Mouse (Mus musculus) neural tube, embryonic 10.5 days (tissue): Measurements from ENCODE around the gene Mtr.

Experiments
- DNase-seq: peaks from one replicate; pipeline ENCODE4 v3.0.0-alpha.2; 2017; ENCODE audit warnings: low spot score; ENCODE audit errors: extremely low spot score

Mtr gene

GRCm38 (mm10) chr13:12243991-12244390 lies 13.9 kb downstream of the Mtr start:
- no peak for DNase-seq

DNA sequence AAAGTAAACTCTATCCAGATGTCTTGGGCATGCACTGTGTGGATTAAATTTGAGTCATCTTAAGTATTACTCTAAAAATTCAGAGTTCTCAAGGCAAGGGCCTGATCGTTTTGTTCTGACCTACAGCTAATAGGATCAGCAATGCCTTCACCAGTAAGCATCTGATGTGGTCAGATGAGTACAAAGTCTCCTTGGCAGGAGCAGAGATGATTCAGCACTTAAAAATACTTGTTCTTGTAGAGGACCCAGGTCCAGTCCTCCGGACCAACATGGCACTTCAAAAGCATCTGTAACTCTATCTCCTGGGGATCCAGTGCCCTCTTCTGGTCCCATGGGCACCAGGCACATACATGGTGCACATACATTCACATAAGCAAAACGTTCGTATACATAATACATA lies 25.8 kb downstream of the Mtr start:
- no peak for DNase-seq

DNA sequence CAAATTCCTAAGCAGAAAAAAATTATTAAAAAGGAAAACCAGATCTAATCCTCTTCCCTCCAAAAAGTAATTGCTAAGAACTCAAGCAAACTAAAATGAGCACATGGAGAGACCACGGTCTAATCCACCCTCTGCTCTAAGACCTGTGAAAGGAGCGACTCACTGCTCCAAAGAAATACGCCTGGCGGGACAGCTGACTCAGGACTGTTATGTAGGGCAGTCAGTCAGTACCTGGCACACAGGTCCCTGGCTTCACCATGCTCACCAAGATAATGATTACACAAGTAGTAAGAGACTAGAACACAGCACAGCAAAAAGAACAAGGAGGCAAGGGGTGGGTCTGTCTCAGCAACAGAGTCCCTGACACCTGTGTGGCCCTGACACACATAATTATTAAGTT lies 29.7 kb downstream of the Mtr start:
- DNase-seq, result no peak

GRCm38 (mm10) chr13:12227606-12228005 lies 30.3 kb downstream of the Mtr start:
- DNase-seq, result no peak

GRCm38 (mm10) chr13:12218603-12219002 lies 39.3 kb downstream of the Mtr start:
- DNase-seq, result no peak

GRCm38 (mm10) chr13:12214922-12215321 lies 43.0 kb downstream of the Mtr start:
- no peak for DNase-seq

- DNase-seq, result no peak
These were observed 46.9 kb downstream of the Mtr start for GRCm38 (mm10) chr13:12211058-12211457.

DNA sequence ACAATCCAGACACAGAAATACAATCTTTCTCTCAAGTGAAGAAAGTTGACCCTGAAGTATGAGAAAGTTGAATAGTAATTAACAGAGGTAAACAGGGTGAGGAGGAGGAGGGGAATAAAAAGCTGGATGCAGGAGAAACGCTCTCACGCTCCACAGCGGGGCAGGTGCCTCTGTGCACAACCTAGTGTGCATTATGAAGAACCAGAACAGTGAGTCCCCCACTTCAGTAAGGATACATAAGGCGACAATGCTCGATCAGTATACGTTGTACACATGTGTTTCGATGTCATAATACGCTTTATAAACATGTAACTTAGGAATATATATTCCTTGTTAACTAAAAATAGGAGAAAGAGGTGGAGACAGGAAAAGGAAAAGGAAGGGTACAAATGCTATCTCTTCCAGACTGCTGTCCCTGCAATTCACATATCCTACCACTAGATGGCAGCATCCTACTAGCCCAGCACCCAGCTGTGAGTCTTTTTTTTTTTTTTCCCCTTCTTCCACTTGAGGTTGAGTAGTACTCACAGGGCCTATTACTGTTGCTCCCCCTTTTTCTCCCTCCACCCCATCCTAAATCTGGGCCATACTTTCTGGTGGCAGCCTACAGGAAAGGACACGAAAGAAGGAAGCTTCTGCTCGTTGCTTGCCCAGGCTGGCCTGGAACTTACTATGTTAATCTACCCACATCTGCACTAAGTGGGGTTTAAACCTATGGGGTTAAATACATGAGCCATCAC lies 47.7 kb downstream of the Mtr start:
- DNase-seq, result peak; percentile 50

GRCm38 (mm10) chr13:12200372-12200771 lies 57.5 kb downstream of the Mtr start:
- DNase-seq, result no peak

- DNase-seq, result no peak
These were observed 59.4 kb downstream of the Mtr start for GRCm38 (mm10) chr13:12198486-12198885.

DNA sequence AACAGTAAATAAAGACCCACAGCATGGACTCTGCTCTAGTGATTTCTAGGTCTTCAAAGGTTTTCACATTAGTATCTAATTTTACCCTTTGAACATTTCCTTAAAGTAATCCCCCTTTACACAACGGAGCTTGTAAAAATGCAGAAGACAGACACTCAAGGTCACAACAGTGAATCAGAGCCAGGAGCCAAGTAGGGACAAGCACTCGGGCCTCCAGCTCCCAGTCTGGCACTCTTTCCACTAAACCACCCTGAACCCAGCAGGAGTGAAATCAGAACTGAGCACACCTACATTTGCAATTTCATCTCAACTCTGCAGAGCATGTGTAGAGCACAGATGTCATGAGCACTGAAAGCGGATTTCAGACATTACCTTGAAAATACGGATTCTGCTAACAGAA lies 61.1 kb downstream of the Mtr start:
- no peak for DNase-seq

- no peak for DNase-seq
These were observed 61.9 kb downstream of the Mtr start for GRCm38 (mm10) chr13:12196012-12196411.

GRCm38 (mm10) chr13:12194942-12195662 lies 62.8 kb downstream of the Mtr start:
- DNase-seq, result no peak

GRCm38 (mm10) chr13:12189219-12189618 lies 68.7 kb downstream of the Mtr start:
- no peak for DNase-seq

DNA sequence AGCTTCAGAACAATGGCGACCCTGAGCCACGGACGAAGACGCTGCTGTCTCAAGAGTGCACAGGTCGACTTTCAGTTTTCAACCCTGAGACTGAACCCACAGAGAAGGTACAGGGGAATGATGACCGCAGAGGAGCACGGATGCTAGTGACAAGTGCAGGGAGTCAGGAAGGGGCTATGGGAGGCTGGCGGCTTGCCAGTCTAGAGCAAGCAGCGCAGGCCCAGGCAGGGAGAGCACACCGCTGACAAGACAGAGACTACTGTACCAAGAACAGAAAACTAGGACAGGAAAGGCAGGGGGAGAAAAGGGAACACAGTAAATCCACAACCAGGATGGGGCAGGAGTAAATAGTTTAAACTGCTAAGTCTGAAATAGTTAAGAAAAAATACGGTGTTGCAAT lies 69.1 kb downstream of the Mtr start:
- DNase-seq, result no peak

DNA sequence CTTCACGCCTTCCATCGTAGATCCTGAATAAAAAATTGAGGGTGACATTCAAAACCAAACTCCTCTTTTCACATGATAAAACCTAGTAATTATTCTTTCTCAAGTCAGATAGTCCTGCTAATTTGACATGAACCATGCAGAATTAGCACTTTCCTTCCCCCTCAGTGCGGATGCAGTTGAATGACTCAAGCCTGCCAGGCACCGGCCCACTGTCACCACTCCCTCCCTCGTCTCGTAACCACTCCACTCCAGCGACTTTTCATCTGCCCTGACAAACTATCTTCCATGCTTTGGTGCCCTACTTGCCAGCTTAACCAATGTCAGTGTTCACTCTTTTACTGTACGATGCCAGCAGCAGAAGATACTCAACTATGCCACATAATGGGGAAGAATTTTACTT lies 78.4 kb downstream of the Mtr start:
- no peak for DNase-seq

DNA sequence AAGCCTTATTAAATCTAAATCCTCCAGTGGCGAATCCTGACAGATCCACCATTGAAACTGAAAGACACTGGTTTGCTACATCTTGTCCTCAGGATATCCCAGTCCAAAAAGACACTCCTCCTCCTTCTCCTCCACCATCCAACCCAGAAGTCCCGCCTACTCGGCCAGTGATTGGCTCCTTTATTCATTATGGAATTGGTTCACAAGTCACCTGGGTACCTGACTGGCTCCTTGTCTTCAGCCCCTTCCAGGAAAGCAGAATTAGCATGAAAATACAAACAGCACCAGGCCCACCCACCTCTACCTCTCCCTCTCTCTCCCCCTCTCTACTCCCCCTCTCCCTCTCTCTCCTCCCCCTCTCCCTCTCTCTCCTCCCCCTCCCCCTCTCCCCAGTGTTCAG lies 81.2 kb downstream of the Mtr start:
- DNase-seq, result no peak

DNA sequence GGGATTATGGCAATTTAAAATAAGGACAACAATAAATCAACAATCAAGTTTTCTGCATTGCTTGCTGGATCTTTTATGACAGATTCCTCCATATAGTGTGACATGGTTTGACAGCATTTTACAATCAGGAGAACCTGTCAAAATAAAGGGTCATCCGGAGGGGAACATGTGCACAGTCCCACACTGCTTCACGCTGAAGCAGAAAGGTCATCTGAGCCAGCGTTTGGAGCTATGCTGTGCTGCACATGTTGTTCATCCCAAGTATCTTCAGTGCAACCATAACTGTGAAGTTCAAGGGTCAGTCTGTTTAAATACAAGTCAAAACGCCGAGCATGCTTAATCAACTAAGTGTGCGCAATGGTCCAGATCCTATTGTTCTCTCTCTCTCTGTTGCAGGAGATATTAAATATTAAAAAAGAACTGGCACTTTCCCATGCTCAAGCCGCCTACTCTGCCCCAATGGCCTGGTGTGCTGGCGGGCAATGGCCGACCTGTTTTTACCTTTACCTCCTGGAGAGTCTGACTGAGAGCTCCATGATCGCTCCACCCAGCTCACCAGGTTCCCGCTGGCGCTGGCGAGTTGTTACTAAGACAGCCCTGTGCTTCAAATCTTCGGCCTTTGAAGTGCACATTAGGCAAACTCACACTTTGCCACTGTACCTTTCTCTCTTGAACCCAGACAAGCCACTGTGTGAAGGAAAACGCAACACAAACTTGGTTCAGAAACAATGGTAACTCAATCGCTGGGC lies 81.8 kb downstream of the Mtr start:
- no peak for DNase-seq

DNA sequence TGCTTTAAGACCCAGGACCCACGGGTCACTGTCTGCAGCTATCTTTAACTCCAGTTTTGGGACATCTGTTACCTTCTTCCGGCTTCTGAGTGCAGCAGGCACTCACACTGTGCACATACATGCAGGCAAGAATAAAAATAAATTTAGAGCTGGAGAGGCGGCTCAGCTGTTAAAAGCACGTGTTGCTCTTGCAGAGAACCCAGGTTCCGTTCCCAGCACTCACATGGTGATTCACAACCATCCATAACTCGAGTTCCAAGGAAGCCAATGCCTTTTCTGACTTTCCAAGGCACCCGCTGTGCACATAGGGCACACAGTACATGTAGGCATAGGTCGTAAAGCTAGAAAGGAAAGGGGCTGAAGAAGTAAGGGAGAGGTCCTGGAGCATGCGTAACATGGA lies 90.6 kb downstream of the Mtr start:
- DNase-seq, result no peak

GRCm38 (mm10) chr13:12166386-12166785 lies 91.5 kb downstream of the Mtr start:
- no peak for DNase-seq

GRCm38 (mm10) chr13:12165461-12166058 lies 92.4 kb downstream of the Mtr start:
- no peak for DNase-seq

GRCm38 (mm10) chr13:12162457-12162856 lies 95.5 kb downstream of the Mtr start:
- DNase-seq, result no peak
